Mouse (Mus musculus) 3134 (cell line): ENCODE data around the gene Tbl1x.
"Not testable (repeated sequence)": the region's sequence is repeated elsewhere in the genome, so short reads cannot be mapped to it uniquely, and the experiment has no call there.

ENCODE experiments used
- DNase-seq: peaks from one replicate; pipeline ENCODE4 v3.0.0-alpha.2; 2011; ENCODE audit warnings: low spot score; ENCODE audit not compliant: insufficient read length; ENCODE audit errors: extremely low read depth

The Tbl1x gene

GRCm38 (mm10) chrX:77539770-77540169 is 29.0 kb downstream of the Tbl1x start:
- DNase-seq, result not testable (repeated sequence)

GRCm38 (mm10) chrX:77544003-77544402 is 33.2 kb downstream of the Tbl1x start:
- DNase-seq, result no peak

GRCm38 (mm10) chrX:77544550-77544949 is 33.7 kb downstream of the Tbl1x start:
- DNase-seq, result no peak

GRCm38 (mm10) chrX:77545362-77546078 is 34.7 kb downstream of the Tbl1x start:
- DNase-seq, result no peak

- DNase-seq, result no peak
Measured at GRCm38 (mm10) chrX:77546448-77546847, 35.6 kb downstream of the Tbl1x start.

GRCm38 (mm10) chrX:77548951-77549350 is 38.1 kb downstream of the Tbl1x start:
- peak; percentile 59 for DNase-seq

GRCm38 (mm10) chrX:77550388-77550787 is 39.6 kb downstream of the Tbl1x start:
- no peak for DNase-seq

- no peak for DNase-seq
Measured at GRCm38 (mm10) chrX:77551306-77551705, 40.5 kb downstream of the Tbl1x start.

- no peak for DNase-seq
Measured at GRCm38 (mm10) chrX:77552088-77552487, 41.3 kb downstream of the Tbl1x start.

- no peak for DNase-seq
Measured at GRCm38 (mm10) chrX:77555985-77556384, 45.2 kb downstream of the Tbl1x start.

GRCm38 (mm10) chrX:77559199-77559881 is 48.5 kb downstream of the Tbl1x start:
- DNase-seq, result peak; percentile 8

GRCm38 (mm10) chrX:77563616-77564015 is 52.8 kb downstream of the Tbl1x start:
- no peak for DNase-seq

- DNase-seq, result no peak
Measured at GRCm38 (mm10) chrX:77566739-77567138, 55.9 kb downstream of the Tbl1x start.

- DNase-seq, result no peak
Measured at GRCm38 (mm10) chrX:77568013-77568412, 57.2 kb downstream of the Tbl1x start.

GRCm38 (mm10) chrX:77573743-77574142 is 62.9 kb downstream of the Tbl1x start:
- no peak for DNase-seq

- DNase-seq, result no peak
Measured at GRCm38 (mm10) chrX:77577108-77577507, 66.3 kb downstream of the Tbl1x start.

GRCm38 (mm10) chrX:77578172-77578571 is 67.4 kb downstream of the Tbl1x start:
- no peak for DNase-seq

GRCm38 (mm10) chrX:77579964-77580363 is 69.2 kb downstream of the Tbl1x start:
- no peak for DNase-seq

- no peak for DNase-seq
Measured at GRCm38 (mm10) chrX:77585974-77586373, 75.2 kb downstream of the Tbl1x start.

- DNase-seq, result no peak
Measured at GRCm38 (mm10) chrX:77594670-77595224, 83.9 kb downstream of the Tbl1x start.

GRCm38 (mm10) chrX:77597674-77598073 is 86.9 kb downstream of the Tbl1x start:
- DNase-seq, result no peak

- DNase-seq, result no peak
Measured at GRCm38 (mm10) chrX:77598736-77599135, 87.9 kb downstream of the Tbl1x start.
